Mouse (Mus musculus): Measurements from ENCODE around the gene Ebp. TPM values are rescaled to one million over a fixed set of nuclear protein-coding genes. Genes with fewer than 3 reads are reported as not detected.

Ebp gene
- total RNA-seq, 2 experiments from 2014 or later = 26.8 to 27.7 TPM

Other genes with a start within 250 kb of the Ebp start
- 10 to 100 TPM; 59.2 to 60.6 TPM for gene Hdac6, start 245.6 kb downstream of the Ebp start, total RNA-seq (2021)
- gene Gata1, start 215.4 kb downstream of the Ebp start, total RNA-seq (2021) = not detected
- gene Glod5, start 175.0 kb downstream of the Ebp start, total RNA-seq (2021) = 1 to 10 TPM in 1 of 2 experiments, under 1 TPM in 1; 0.78 to 1.2 TPM
- 10 to 100 TPM; 30.4 to 30.7 TPM for gene Suv39h1, start 118.8 kb downstream of the Ebp start, total RNA-seq (2021)
- 1 to 10 TPM; 1.2 to 1.7 TPM for gene Was, start 103.0 kb downstream of the Ebp start, total RNA-seq (2021)
- gene Wdr13, start 60.6 kb downstream of the Ebp start, total RNA-seq (2021) = 100 to 1,000 TPM; 219 to 231 TPM
- gene Rbm3, start 47.6 kb downstream of the Ebp start, total RNA-seq (2021) = 100 to 1,000 TPM; 248 to 315 TPM
- 10 to 100 TPM; 15.1 to 16.0 TPM for gene Tbc1d25, start 17.3 kb downstream of the Ebp start, total RNA-seq (2021)
- 10 to 100 TPM; 68.4 to 75.2 TPM for gene Porcn, start 13.0 kb upstream of the Ebp start, total RNA-seq (2021)
- gene Ftsj1, start 58.9 kb upstream of the Ebp start, total RNA-seq (2021) = 10 to 100 TPM; 24.0 to 27.7 TPM
- gene Slc38a5, start 77.6 kb upstream of the Ebp start, total RNA-seq (2021) = 10 to 100 TPM; 17.6 to 28.1 TPM
- not detected for gene Ssxb10, start 133.9 kb upstream of the Ebp start, total RNA-seq (2021)
- gene Ssxb9, start 173.5 kb upstream of the Ebp start, total RNA-seq (2021) = not detected
- not detected for gene Ssxb1, start 219.8 kb upstream of the Ebp start, total RNA-seq (2021)

Measured in layer of hippocampus, postnatal 10 days (tissue).